Mouse (Mus musculus) lung, postnatal 14 days (tissue): Measurements from ENCODE around the gene Dhrs7b.

Experiments
- DNase-seq: peaks from one replicate; pipeline ENCODE4 v3.0.0; 2021

Dhrs7b gene

GRCm38 (mm10) chr11:60903661-60904061, 73.2 kb downstream of the Dhrs7b start:
- DNase-seq, result no peak

GRCm38 (mm10) chr11:60905407-60906120, 75.1 kb downstream of the Dhrs7b start:
- DNase-seq, result no peak

- DNase-seq, result no peak
These were observed 76.0 kb downstream of the Dhrs7b start for GRCm38 (mm10) chr11:60906449-60906848.

- no peak for DNase-seq
These were observed 77.6 kb downstream of the Dhrs7b start for GRCm38 (mm10) chr11:60908073-60908472.

GRCm38 (mm10) chr11:60909626-60910025, 79.2 kb downstream of the Dhrs7b start:
- no peak for DNase-seq
